Mouse (Mus musculus) c-Kit-positive CD71-positive TER-119-negative erythroid progenitor cells, embryonic 14.5 days (primary cell): ENCODE measurements around the gene Tbxa2r.
A peak's percentile ranks its signal among the peaks of the same experiment; 100 is the strongest.

Experiments used
- DNase-seq: peaks from one replicate; pipeline ENCODE4 v3.0.0-alpha.2; 2013; ENCODE audit warnings: low read depth

Gene Tbxa2r

DNA sequence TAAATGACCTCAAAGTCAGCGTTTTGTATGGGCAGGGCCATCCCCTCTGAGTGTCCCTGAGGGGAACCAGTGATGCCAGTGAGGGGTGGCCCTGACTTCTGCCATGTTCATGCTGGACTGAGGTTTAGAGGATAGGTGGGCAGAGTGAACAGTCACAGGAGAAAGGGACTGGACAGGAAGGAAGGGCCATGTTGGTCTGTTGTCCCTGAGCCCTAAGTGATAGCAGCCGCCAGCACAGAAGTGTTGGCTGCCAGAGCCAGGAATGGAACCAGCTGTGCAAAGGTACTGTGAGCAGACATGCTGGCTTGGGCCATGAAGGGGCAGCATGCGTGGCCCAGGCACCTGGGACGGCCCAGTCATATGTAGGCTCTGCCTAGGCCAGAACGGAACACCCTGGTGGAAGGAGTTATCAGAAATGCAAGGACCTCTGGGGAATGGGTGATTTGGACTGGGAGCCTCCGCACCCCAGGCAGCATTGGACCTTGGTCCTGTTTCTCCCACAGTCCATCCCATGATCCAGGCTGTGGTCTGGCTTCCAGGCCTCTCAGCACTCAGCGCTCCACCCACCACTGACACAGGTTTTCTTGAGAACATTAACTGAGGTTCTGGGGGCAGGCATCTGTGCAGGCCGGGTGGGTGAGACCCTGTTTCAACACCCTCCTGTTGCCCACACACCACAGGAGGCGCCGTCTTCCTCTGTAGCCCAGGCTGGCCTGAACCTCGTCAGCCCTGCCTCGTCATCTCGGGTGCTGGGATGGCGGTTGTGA, 28.8 kb upstream of the Tbxa2r start:
- DNase-seq: no peak

DNA sequence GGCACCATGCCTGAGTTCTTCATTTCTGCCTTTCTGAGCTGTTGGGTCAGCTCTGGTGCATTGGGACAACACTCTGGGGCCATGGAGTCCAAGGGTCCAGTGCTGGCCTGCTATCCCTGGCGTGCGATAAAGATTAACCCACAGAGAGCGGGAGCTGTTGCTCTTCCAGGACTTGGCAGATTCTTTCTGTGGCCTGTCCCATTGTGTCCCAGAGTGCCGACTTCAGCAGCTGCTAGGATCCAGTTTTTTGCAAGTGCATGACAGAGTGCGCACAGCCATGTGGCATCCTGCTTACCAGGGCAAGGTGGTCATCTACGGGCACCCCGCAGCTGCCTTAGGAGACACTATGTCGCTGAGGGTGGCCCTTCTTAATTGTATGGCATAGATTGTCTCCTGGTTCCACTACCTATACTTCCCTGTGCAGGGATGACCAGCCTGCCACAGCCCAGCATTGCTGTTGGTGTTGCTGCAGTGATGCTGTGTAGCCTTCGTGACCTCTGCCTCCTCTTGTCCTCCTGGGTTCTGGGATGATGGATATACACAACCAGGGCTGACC, 28.1 kb upstream of the Tbxa2r start:
- DNase-seq: no peak

DNA sequence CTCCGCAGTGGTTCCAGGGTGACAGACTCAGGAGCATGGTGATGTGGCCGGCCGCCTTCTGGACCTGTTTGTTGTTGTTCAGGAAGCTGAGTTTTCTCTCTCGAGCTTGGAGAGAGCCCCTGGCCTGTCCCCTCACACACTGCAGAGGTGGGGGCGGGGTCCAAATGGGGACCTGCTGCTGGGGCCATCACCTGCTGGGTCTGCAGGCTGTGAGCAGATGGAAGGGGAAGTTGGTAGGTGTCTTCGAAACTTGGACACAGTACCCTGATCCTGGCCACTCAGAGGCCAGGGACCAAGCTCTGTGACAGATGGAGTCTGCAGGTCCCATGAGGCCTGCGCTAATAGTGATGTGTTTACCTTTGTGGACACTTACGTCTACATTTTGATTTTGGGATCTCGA, 27.2 kb upstream of the Tbxa2r start:
- no peak for DNase-seq

DNA sequence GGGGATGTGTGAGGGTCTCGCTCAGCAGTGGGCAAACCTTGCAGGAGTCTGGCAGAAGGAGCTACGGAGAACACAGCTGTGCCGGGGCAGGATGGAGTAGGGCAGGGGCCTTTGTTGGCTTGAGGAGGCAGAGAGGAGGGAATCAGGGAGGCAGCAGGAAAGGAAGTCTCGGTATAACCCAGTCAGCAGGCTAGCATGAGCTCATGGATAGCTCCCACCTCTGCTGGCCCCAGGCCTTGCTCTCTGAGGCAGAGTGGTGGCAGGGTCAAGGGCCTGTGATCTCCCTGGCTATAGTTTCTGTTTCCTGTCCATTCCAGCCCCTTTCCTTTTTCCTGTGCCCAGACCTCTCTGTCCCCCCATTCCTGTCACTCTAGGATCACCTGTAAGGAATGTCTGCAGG, 26.2 kb upstream of the Tbxa2r start:
- DNase-seq: no peak

DNA sequence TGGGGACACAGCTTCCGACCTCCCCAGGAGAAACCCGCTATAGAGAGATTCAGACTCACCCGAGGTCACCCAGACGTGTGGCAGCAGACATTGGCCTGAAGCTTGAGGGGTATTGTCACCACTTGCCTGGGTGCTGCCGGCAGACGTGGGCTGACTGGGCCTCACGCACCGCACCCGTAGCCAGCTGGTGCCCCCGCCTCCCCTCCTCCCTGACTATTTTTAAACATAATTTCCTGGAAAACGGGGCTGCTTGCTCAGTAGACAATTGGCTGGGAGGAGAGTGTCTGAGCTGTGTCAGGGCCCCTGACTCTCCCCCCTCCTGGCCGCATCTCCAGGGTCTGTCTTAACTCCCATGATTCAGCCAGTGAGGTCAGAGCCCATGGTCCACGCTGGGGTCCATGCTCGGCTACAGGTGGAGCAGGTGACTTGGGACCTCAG, 25.7 kb upstream of the Tbxa2r start:
- peak; percentile 43 for DNase-seq

DNA sequence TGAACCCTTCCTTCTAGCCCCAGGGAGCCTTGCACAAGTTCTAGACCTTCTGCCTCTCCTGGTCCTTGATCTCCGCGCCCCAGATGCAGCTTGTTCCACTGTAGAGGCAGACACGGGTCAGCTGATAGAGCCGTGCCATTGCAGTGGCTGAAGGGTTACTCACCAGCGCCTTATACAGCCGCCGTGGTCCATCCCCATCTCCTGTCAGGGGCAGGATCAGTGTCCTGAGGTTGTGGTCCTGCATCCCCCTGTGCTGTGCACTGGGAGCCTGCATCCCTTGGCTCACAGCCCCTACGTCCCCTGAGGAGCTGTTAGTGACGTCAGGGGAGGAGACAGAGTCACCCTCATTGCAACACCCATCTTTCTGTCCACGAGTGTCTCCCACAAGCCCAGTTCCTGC, 25.3 kb upstream of the Tbxa2r start:
- DNase-seq: no peak

DNA sequence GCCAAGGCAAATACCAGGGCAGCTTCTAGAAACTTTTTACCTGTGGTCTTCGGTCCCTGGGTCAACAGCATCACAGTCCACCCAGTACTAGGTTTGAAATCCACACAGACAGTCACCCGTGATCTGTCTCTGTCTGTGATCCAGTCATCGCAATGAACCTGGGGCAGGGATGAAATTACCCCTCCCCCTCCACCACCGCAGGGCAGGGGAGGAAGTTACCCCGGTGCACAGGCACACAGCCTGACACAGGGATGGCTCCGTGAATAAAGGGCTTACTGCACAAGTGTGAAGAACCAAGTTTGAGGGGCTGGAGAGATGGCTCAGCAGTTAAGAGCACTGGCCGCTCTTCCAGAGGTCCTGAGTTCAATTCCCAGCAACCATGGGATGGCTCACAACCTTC, 24.8 kb upstream of the Tbxa2r start:
- no peak for DNase-seq

DNA sequence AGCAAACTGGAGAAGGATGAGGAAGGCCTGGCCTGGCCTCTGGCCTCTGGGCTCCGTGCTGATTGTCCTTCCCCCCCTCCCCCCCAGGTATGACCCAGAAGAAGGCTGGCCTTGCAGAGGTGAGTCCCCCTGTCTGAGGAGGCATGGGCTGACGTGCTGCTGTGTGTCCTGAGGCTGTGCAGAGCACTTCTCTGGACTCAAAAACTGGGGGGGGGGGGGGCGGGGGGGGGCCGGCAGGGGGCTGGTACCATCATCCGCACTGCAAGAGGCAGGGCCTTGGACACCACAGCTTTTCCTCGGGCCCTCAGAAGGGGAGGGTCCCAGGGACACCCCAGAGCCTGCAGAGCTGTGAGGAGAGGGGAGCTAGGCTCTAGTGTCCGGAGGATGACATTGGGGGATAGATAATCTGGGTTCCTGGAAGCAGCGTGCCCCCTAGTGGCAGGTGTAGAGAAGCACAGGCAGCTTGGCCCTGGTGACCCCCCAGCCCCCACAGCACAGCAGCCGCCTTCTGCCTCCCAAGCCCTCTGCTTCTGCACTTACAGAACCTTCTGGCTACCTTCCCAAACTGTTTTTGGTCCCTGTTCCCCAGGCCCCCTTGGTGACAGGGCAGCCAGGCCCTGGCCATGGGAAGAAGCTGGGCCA, 23.8 kb upstream of the Tbxa2r start:
- DNase-seq: no peak

DNA sequence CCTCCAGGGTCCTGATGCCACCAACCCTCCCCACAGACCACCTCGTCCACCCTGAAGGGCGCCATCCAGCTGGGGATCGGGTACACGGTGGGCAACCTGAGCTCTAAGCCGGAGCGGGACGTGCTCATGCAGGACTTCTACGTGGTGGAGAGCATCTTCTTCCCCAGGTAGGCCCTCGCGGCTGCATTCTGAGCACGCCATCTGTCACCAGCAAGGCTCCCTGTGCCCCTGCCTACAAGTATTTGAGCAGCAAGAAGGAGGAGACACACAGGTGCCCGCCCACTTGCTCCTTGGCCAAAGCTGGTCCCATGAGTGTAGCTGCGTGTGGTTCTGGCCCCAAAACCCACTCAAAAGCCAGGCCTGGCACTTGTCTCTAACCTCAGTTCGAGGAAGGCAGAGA, 22.9 kb upstream of the Tbxa2r start:
- no peak for DNase-seq

DNA sequence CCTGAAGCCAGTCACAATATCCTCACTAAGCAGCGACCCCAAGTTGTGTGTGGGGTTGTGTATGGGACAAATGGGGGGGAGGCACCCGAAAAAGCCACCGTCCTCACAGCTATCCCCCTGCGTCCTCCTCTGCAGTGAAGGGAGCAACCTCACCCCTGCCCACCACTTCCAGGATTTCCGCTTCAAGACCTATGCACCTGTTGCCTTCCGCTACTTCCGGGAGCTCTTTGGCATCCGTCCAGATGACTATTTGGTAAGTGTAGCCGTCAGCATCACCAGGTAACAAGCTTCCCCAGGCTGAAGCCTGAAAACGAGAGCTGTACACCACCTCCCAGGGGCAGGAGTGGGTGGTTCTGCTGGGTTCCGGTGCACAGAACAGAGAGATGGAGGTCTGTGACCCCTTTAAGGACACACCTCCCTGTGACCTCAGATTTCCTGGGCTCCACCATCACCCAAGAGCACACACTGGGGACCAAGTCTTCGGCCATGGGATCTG, 22.3 kb upstream of the Tbxa2r start:
- no peak for DNase-seq

DNA sequence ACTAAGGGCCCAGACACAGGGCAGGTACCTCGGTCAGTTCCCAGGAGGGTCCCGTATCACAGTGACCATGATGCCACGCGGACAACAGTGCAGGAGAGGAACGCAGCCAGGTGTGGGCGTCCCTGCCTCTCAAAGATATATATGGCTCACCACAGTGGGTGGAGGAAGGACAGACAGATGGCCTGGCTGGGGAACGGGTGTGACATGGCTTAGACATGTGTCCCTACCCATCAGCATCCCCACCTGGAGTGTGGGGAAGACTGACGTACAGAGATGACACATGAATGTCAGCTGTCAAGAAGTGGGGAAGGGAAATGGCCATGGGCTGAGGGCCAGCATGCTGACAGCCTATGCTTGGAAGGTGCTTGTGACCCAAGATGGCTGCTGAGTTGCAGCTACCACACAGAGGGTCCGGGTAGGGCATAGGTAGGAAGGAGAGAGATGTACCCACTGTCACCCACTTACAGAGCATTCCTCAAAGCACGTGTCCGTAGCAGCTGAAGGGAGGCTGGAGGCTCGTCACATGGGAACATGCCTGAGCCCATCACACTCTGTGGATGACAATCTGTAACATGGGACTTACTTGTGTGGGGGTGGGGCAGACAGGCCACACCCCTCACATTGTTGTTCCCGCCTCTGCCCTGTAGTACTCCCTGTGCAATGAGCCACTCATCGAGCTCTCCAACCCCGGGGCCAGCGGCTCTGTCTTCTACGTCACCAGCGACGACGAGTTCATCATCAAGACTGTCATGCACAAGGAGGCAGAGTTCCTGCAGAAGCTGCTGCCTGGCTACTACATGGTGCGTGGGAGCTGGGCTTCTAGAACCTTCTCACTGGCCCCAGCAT, 21.5 kb upstream of the Tbxa2r start:
- DNase-seq: no peak

DNA sequence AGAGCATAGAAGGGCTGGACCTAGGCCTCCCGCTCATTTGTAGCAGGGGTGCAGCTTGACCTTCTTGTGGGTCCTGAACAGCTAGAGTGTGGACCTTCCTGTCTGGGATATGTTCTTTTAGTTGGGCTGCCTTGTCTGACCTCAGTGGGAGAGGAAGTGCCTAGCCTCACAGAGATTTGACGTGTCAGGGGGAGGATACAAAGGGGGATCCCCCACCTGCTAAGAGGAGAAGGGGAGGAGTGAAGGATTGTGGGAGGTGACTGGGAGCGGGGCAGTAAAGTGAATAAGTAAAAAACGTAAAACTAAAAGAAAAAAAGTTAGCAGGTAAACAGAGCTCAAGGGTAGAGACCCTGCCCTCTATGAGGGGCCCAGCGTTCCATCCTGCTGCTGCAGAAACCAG, 19.0 kb upstream of the Tbxa2r start:
- no peak for DNase-seq

DNA sequence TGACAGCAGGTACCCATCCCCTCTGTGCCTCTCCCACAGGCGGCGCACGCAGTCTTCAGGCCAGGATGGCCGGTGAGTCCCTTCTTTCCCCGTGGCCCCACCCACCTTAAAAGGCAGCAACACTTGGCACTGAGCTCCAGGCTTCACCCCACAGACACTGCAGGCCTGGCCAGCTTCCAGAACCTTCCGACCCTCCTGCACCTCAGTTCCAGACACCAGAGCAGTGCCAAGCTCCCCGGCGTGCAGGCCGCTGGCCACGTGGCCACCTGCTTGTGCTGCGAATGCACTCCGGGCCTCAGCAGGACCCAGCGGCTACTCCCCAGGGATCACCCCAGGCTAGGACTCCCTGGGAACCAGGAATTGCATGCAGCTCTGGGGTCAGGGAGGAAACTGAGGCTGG, 14.9 kb upstream of the Tbxa2r start:
- no peak for DNase-seq

DNA sequence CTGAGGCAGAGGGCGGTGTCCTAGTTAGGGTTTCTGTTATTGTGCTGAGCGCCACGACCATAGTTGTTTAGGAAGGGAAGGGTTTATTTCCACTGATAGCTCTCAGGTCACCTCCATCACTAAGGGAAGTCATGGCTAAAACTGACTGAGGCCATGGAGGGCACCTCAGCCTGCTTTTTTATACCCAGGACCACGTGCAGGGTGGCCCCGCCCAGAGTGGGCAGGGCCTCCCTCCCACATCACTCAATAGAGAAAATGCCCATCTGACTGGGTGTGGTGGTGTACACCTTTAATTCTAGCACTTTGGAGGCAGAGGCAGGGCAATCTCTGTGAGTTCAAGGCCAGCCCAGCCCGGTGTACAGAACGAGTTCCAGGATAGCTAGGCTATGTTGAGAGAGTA, 14.3 kb upstream of the Tbxa2r start:
- DNase-seq: no peak

DNA sequence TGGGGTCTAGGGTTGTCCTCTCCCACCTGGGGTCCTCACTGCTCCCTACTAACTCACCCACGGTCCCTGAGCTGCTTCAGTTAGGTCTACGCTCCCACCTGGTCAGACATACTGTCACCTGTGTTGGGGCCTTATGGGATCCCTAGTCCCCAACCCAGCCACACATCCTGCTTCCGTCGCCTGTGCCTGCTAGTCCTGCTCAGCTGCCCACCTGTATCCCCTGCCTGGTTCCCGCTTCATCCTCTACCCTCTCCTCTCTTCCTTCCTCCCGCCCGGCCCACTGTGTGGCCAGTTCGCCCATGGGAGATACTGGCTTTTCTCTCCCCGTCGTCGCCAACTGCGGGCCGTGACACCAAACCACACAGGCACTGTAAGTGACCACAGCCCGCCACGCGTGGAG, 12.9 kb upstream of the Tbxa2r start:
- no peak for DNase-seq

DNA sequence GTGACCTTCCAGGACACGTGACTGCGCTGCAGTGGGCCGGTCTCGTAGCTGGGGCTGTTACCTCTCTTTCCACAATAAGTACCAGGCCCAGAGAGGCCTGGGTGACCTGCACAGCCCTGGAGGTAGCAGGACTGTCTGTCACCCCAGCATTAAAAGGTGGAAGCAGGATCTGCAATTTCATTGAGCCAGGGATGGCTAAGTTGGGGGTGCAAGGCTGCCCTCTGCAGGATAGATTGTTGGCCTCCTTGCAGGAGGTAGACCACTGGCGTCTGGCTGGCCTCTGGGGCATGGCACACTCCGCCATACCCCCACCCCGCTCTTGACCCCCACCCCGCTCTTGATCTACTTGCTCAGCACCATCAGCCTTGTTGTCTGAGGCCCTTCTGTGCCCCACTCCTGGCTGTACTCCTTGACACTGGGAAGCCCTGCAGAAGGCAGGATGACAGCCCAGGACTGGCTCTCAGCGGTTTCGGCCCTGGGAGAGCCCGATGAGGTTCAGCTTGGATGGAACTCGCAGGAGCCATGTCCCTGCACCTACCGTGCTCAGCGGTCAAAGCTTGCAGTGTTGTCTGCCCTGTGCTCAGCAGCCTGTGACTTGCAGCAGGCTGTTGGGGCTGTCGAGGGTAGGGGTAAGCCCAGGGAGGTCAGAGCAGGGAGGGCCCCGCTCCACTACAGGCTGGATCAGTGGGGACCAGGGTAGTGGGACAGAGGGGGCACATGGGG, 12.0 kb upstream of the Tbxa2r start:
- no peak for DNase-seq

DNA sequence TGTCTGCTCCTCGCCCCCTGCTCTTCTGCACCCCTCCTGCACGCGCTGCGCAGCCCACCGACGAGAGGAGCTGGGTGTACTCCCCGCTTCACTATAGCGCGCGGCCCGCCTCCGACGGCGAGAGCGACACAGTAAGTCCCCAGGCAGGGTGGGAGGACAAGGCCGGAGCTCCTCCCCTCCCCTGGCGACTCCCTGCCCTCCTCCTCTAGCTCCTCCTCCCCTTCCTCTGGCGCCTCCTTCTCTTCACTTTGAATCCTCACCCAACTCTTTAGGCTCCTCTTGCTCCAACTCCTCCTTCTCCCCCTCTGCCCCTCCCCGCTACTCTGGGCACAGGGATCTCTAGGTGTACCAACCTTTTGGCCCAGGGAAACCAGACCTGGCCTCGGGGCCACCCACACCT, 11.3 kb upstream of the Tbxa2r start:
- DNase-seq: peak; percentile 68

DNA sequence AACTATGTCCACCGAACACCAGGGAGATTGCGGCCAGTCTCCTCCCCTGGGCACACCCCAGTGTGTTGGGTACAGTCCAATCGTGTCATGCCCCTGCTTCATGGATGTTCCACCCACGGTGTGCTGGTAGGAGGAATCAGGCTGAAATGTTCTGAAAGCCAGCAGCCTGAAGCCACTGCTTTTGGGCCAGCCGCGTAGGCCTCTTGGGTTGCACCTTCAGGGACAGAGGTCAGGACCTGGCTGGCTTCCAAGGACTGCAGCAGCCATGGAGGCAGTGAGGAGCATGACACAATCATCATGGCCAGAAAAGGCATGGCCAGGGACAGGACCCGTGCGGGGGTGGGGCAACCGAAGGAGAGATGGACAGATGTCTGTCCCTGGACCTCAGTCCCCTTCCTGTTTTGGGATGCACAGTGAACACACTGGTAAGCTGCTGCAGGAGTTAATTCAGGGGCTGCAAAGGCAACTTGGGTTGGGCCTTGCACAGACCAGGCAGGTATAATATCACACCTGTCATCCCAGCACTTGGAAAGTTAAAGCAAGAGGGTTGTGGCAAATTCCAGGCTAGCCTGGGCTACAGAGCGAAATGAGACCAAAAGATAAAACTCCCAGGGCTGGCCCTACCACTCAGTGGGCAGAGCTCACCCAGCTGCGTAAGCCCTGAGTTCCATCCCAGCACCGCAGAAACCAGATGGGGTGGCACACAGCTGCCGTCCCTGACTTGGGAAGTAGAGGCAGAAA, 9.8 kb upstream of the Tbxa2r start:
- DNase-seq: no peak

DNA sequence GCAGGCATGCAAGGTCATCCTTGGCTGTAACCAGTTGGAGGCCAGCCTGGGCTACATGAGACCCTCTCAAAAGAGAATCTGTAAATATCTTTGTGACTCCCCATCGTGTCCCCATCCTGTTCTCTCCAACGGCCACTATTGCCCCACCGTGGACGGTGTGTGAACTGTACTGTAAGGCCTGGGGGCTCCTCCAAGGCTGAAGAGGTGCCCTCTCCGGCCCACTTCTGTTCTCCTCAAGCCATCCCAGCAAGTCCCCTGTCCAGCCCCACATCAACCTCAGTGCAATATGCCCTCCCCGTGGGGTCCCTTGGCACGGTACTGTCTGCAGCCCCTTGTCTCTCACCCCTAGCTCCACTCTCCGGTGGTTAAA, 9.2 kb upstream of the Tbxa2r start:
- DNase-seq: no peak

DNA sequence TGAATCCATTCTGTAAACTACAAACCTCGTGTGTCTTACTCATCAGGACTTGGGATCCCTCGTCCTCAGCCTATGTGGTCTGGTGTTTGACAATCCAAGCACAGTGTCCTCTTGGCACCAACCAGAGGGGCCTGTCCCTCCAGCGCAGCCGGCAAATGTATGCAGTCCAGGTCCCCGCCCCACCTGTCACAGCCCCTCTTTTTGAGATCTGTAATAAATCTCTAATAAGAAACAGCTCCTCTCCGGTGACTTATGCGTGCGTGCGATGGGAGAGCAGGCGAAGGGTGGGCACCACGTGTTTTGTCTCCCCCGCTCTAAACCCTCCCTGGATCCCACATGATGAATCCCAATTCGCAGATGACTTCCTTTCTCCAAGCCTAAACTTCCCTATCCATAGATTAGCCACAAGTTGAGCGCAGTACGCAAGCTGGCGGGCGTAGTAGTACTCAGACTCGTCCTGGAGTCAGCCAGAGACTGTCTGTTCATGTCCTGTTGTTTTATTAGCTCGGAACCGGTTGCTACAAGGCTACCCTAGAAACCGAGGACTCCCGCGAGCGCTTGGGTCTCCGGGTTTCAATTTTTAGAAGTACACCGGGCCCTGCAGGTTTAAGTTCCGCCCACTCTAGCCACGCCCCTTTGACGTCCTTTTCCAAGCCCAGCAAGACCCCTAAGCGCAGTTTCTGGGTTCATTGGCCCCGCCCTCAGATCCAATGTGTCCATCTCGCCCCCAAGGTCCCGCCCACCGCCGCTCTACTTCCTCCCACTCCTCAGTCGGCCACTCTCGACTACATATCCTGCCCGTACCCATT, 8.6 kb upstream of the Tbxa2r start:
- peak; percentile 99 for DNase-seq
